In the genomic region with DNA sequence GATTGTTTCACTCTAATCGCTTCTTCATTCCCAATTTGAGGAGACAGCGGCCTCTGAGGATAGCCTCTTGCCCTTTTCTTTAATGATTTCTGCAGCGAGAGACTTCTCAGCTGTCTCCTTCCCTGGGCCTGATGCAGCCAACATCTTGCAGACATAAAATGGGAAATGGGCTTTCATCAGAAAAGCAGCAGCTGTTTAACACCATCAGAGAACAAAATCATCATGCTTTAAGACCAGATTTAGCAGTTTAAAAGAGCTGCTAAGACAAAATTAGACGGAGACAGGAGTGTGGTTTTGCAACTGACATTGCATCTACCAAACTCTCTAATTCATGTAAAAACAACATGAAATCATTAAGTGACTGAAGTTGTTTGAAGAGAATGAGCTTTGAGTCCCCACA, we compare ENCODE assay signal across 31 mouse cellular contexts.
DNase-seq lines count a peak whose midpoint lies in the region; ATAC-seq and TF ChIP-seq lines count a peak whose summit lies in the region.
"Had no signal": no experiment of that assay in that cellular context is flagged by ENCODE, and none has a peak within 500 bp of the region (broad histone marks: within the 10 kb centered on the region; RNA-seq: fewer than 3 reads in every experiment).

No protein-coding gene starts in this region.

- H3K27me3 ChIP-seq in kidney, postnatal 0 days (ENCODE audit: insufficient read depth, low read length): no peaks in the 10 kb centered on the region
- H3K27me3 ChIP-seq in lung, postnatal 0 days (replicated peaks; ENCODE audit: insufficient read depth, low read length): no peaks in the 10 kb centered on the region
- H3K27me3 ChIP-seq: CH12.LX; embryonic facial prominence, embryonic 13.5 days; forebrain, embryonic 12.5 days; forebrain, embryonic 15.5 days; heart, embryonic 12.5 days; heart, embryonic 15.5 days; hindbrain, embryonic 13.5 days; Patski had no signal

- H3K4me3 ChIP-seq in kidney, postnatal 0 days (replicated peaks; ENCODE audit: low read depth, low read length): no peak overlapping the region
- no peak overlapping the region for H3K4me3 ChIP-seq in lung, postnatal 0 days (ENCODE audit: low read depth, low read length)
- H3K4me3 ChIP-seq: embryonic facial prominence, embryonic 10.5 days; embryonic facial prominence, embryonic 13.5 days; erythroblast, embryonic 14.5 days; forebrain, embryonic 12.5 days; forebrain, embryonic 15.5 days; heart, embryonic 12.5 days; heart, embryonic 15.5 days; hindbrain, embryonic 10.5 days; hindbrain, embryonic 13.5 days had no signal

- H3K9me3 ChIP-seq in kidney, postnatal 0 days (replicated peaks; ENCODE audit: low read length): no peaks in the 10 kb centered on the region
- no peaks in the 10 kb centered on the region for H3K9me3 ChIP-seq in lung, postnatal 0 days (ENCODE audit: low read length)
- H3K9me3 ChIP-seq: embryonic facial prominence, embryonic 10.5 days; embryonic facial prominence, embryonic 13.5 days; forebrain, embryonic 12.5 days; forebrain, embryonic 15.5 days; heart, embryonic 12.5 days; heart, embryonic 15.5 days; hindbrain, embryonic 10.5 days; hindbrain, embryonic 13.5 days had no signal

- peak; percentile 60 for DNase-seq in kidney, postnatal 0 days (ENCODE audit: low spot score)
- no peak for DNase-seq in kidney, postnatal 25 days
- DNase-seq in kidney, postnatal 4 days: peak; percentile 15 to 24
- DNase-seq in kidney, adult 18-20 months: no peak
- peak; percentile 55 for DNase-seq in lung, postnatal 0 days (ENCODE audit: low spot score)
- DNase-seq in lung, postnatal 36 days: no peak
- DNase-seq in brain, adult 2 months (ENCODE audit: low read depth, low spot score): peak; percentile 15
- DNase-seq: adrenal gland, postnatal 10 days; adrenal gland, postnatal 36 days; B cell, adult 2 months; cerebellum, adult 11-12 months; cerebellum, adult 8-10 months; cerebellum, postnatal 10 days; cerebellum, postnatal 36 days; embryo, embryonic 11 days; gastrocnemius, postnatal 25 days; heart, adult 18-20 months; heart, postnatal 10 days; heart, postnatal 36 days had no signal

- no peak for TF ChIP-seq CTCF in kidney, postnatal 0 days (IDR thresholded peaks at IDR 0.05; ENCODE audit: low read depth)
- no peak for TF ChIP-seq CTCF in lung, postnatal 0 days (IDR thresholded peaks at IDR 0.05)

- no peak for TF ChIP-seq EP300 in lung, postnatal 0 days (IDR thresholded peaks at IDR 0.05)

- no peak overlapping the region for H3K27ac ChIP-seq in kidney, postnatal 0 days
- no peak overlapping the region for H3K27ac ChIP-seq in lung, postnatal 0 days (ENCODE audit: low read length)
- H3K27ac ChIP-seq: embryonic facial prominence, embryonic 10.5 days; embryonic facial prominence, embryonic 13.5 days; forebrain, embryonic 12.5 days; forebrain, embryonic 15.5 days; heart, embryonic 15.5 days; hindbrain, embryonic 10.5 days; hindbrain, embryonic 13.5 days had no signal

- no peak overlapping the region for H3K4me2 ChIP-seq in kidney, postnatal 0 days (ENCODE audit: low read length)
- H3K4me2 ChIP-seq in lung, postnatal 0 days (replicated peaks; ENCODE audit: low read depth, low read length): no peak overlapping the region
- H3K4me2 ChIP-seq: embryonic facial prominence, embryonic 13.5 days; forebrain, embryonic 12.5 days; forebrain, embryonic 15.5 days; heart, embryonic 12.5 days; heart, embryonic 15.5 days; hindbrain, embryonic 13.5 days had no signal

- H3K9ac ChIP-seq in kidney, postnatal 0 days (ENCODE audit: low read depth, low read length): no peak overlapping the region
- no peak overlapping the region for H3K9ac ChIP-seq in lung, postnatal 0 days (replicated peaks; ENCODE audit: low read depth)
- H3K9ac ChIP-seq: embryonic facial prominence, embryonic 13.5 days; forebrain, embryonic 12.5 days; forebrain, embryonic 15.5 days; heart, embryonic 12.5 days; heart, embryonic 15.5 days; hindbrain, embryonic 13.5 days had no signal

- ATAC-seq in kidney, postnatal 0 days (replicated peaks; ENCODE audit: low FRiP score, low read depth): no peak
- ATAC-seq in lung, postnatal 0 days: peak; percentile 19
- ATAC-seq: forebrain, embryonic 15.5 days; Patski had no signal

- H3K4me1 ChIP-seq in kidney, postnatal 0 days (replicated peaks; ENCODE audit: insufficient read depth, low read length): no peaks in the 10 kb centered on the region
- no peaks in the 10 kb centered on the region for H3K4me1 ChIP-seq in lung, postnatal 0 days (ENCODE audit: insufficient read depth, low read depth, low read length)
- H3K4me1 ChIP-seq: embryonic facial prominence, embryonic 10.5 days; forebrain, embryonic 12.5 days; forebrain, embryonic 15.5 days; heart, embryonic 12.5 days; heart, embryonic 15.5 days; hindbrain, embryonic 10.5 days; hindbrain, embryonic 13.5 days had no signal

- 65% methylated on average over 4 of the region's 4 CpGs for WGBS in kidney, postnatal 0 days
- 65% methylated on average over 4 of the region's 4 CpGs for WGBS in lung, postnatal 0 days

- no peaks in the 10 kb centered on the region for H3K36me3 ChIP-seq in kidney, postnatal 0 days (ENCODE audit: insufficient read depth, low read length)
- no peaks in the 10 kb centered on the region for H3K36me3 ChIP-seq in lung, postnatal 0 days (ENCODE audit: insufficient read depth, low read length)
- H3K36me3 ChIP-seq: embryonic facial prominence, embryonic 10.5 days; embryonic facial prominence, embryonic 13.5 days; forebrain, embryonic 12.5 days; forebrain, embryonic 15.5 days; G1E; heart, embryonic 12.5 days; heart, embryonic 15.5 days; hindbrain, embryonic 10.5 days; hindbrain, embryonic 13.5 days had no signal

Comparison
In these comparisons a context has a peak if more than half of its experiments do, and no peak if none do; other contexts are left out.
1. DNase-seq: peak in kidney, postnatal 0 days (single experiment), kidney, postnatal 4 days (2 of 2), lung, postnatal 0 days (single experiment) and brain, adult 2 months (single experiment); none in kidney, postnatal 25 days (0 of 2), kidney, adult 18-20 months (single experiment) and lung, postnatal 36 days (single experiment).